Mouse (Mus musculus) CD4-positive helper T cell, adult 2 months (primary cell): Measurements from ENCODE around the gene Agbl1.
"Not testable (repeated sequence)": the region's sequence is repeated elsewhere in the genome, so short reads cannot be mapped to it uniquely, and the experiment has no call there.

Experiments
- DNase-seq: peaks from one replicate; pipeline ENCODE4 v3.0.0-alpha.2; 2012; ENCODE audit warnings: low read depth, missing footprints, low spot score

Gene Agbl1

GRCm38 (mm10) chr7:76562506-76562905 is 332.8 kb downstream of the Agbl1 start:
- no peak for DNase-seq

GRCm38 (mm10) chr7:76594566-76595079 is 364.9 kb downstream of the Agbl1 start:
- DNase-seq = no peak

GRCm38 (mm10) chr7:76597812-76598211 is 368.1 kb downstream of the Agbl1 start:
- DNase-seq = no peak

- DNase-seq = no peak
These were observed 370.5 kb downstream of the Agbl1 start for GRCm38 (mm10) chr7:76600050-76600690.

GRCm38 (mm10) chr7:76629528-76629927 is 399.8 kb downstream of the Agbl1 start:
- no peak for DNase-seq

GRCm38 (mm10) chr7:76650984-76651383 is 421.3 kb downstream of the Agbl1 start:
- no peak for DNase-seq

- DNase-seq = no peak
These were observed 431.4 kb downstream of the Agbl1 start for GRCm38 (mm10) chr7:76661072-76661471.

- DNase-seq = no peak
These were observed 445.2 kb downstream of the Agbl1 start for GRCm38 (mm10) chr7:76674856-76675255.

GRCm38 (mm10) chr7:76701224-76701623 is 471.5 kb downstream of the Agbl1 start:
- DNase-seq = no peak

GRCm38 (mm10) chr7:76732220-76732619 is 502.5 kb downstream of the Agbl1 start:
- not testable (repeated sequence) for DNase-seq

GRCm38 (mm10) chr7:76777237-76777855 is 547.7 kb downstream of the Agbl1 start:
- no peak for DNase-seq

- no peak for DNase-seq
These were observed 550.8 kb downstream of the Agbl1 start for GRCm38 (mm10) chr7:76780446-76780845.

GRCm38 (mm10) chr7:76788561-76789306 is 559.0 kb downstream of the Agbl1 start:
- DNase-seq = no peak

- no peak for DNase-seq
These were observed 560.4 kb downstream of the Agbl1 start for GRCm38 (mm10) chr7:76790041-76790440.

- DNase-seq = no peak
These were observed 561.6 kb downstream of the Agbl1 start for GRCm38 (mm10) chr7:76791247-76791646.

GRCm38 (mm10) chr7:76810003-76810402 is 580.3 kb downstream of the Agbl1 start:
- no peak for DNase-seq

- DNase-seq = no peak
These were observed 590.9 kb downstream of the Agbl1 start for GRCm38 (mm10) chr7:76820571-76820970.

GRCm38 (mm10) chr7:76842146-76842545 is 612.5 kb downstream of the Agbl1 start:
- no peak for DNase-seq

- DNase-seq = no peak
These were observed 659.9 kb downstream of the Agbl1 start for GRCm38 (mm10) chr7:76889416-76890209.

- DNase-seq = no peak
These were observed 674.4 kb downstream of the Agbl1 start for GRCm38 (mm10) chr7:76904096-76904495.

- no peak for DNase-seq
These were observed 682.0 kb downstream of the Agbl1 start for GRCm38 (mm10) chr7:76911672-76912071.

GRCm38 (mm10) chr7:76918871-76919270 is 689.2 kb downstream of the Agbl1 start:
- no peak for DNase-seq
